Mouse (Mus musculus): Measurements from ENCODE around the gene Acly. TPM values are rescaled to one million over a fixed set of nuclear protein-coding genes. Genes with fewer than 3 reads are reported as not detected.
A peak's percentile ranks its signal among the peaks of the same experiment; 100 is the strongest.

Gene Acly
- polyA plus RNA-seq, 1 experiment from 2014 or later, result 153 TPM

GRCm38 (mm10) chr11:100471352-100472196 is 56.2 kb downstream of the Acly start:
- 0 out of 2 replicates have a peak, but pooled peaks have one; percentile 4 for ATAC-seq (ENCODE audit: insufficient read depth, low FRiP score, low read depth)
- H3K9me3 ChIP-seq, result no peaks in the 10 kb centered on the region
- peak overlapping the region; percentile 65 for H3K4me3 ChIP-seq (replicated peaks)
- 0 out of 2 replicates have a peak, but pooled peaks cover 5% of the 10 kb centered on the region for H3K36me3 ChIP-seq
- WGBS, result 3% methylated on average over 30 of the region's 30 CpGs
- H3K27ac ChIP-seq, result no peak overlapping the region; the same call in 1 of the 2 replicates
- H3K4me1 ChIP-seq, result peaks cover 7% of the 10 kb centered on the region
- H3K27me3 ChIP-seq (replicated peaks), result no peaks in the 10 kb centered on the region
- peak overlapping the region; percentile 67 for H3K9ac ChIP-seq
- H3K4me2 ChIP-seq, result peak overlapping the region; percentile 89

GRCm38 (mm10) chr11:100465833-100466232 is 62.0 kb downstream of the Acly start:
- Histone ChIP-seq H3K4me1 (peaks cover 2% of the 10 kb centered on the region), H3K4me2 (no peak overlapping the region), H3K36me3 (peaks cover 15% of the 10 kb centered on the region; the same call in 1 of the 2 replicates), H3K4me3 (replicated peaks) (no peak overlapping the region), H3K27ac (no peak overlapping the region), H3K9me3 (no peaks in the 10 kb centered on the region), H3K9ac (no peak overlapping the region), H3K27me3 (replicated peaks) (no peaks in the 10 kb centered on the region)
- ATAC-seq (ENCODE audit: insufficient read depth, low FRiP score, low read depth), result no peak
- 64% methylated on average over 1 of the region's 1 CpGs for WGBS

GRCm38 (mm10) chr11:100465229-100465792 is 62.5 kb downstream of the Acly start:
- H3K4me1 ChIP-seq, result no peaks in the 10 kb centered on the region; the same call in 1 of the 2 replicates
- WGBS, result 82% methylated on average over 1 of the region's 1 CpGs
- no peak overlapping the region for H3K27ac ChIP-seq
- H3K4me3 ChIP-seq (replicated peaks), result no peak overlapping the region
- H3K36me3 ChIP-seq, result peaks cover 15% of the 10 kb centered on the region
- ATAC-seq (ENCODE audit: insufficient read depth, low FRiP score, low read depth), result no peak
- H3K9me3 ChIP-seq, result no peaks in the 10 kb centered on the region
- H3K27me3 ChIP-seq (replicated peaks), result no peaks in the 10 kb centered on the region
- H3K4me2 ChIP-seq, result no peak overlapping the region
- no peak overlapping the region for H3K9ac ChIP-seq

GRCm38 (mm10) chr11:100462699-100463098 is 65.1 kb downstream of the Acly start:
- Histone ChIP-seq H3K36me3 (peaks cover 15% of the 10 kb centered on the region), H3K9ac (no peak overlapping the region), H3K9me3 (no peaks in the 10 kb centered on the region), H3K4me1 (no peaks in the 10 kb centered on the region), H3K4me3 (replicated peaks) (no peak overlapping the region), H3K27me3 (replicated peaks) (no peaks in the 10 kb centered on the region), H3K4me2 (no peak overlapping the region), H3K27ac (no peak overlapping the region)
- 94% methylated on average over 10 of the region's 10 CpGs for WGBS
- ATAC-seq (ENCODE audit: insufficient read depth, low FRiP score, low read depth), result no peak

GRCm38 (mm10) chr11:100457711-100458110 is 70.1 kb downstream of the Acly start:
- H3K4me1 ChIP-seq, result no peaks in the 10 kb centered on the region
- H3K27me3 ChIP-seq (replicated peaks), result no peaks in the 10 kb centered on the region
- H3K9ac ChIP-seq, result no peak overlapping the region
- H3K27ac ChIP-seq, result no peak overlapping the region
- peaks cover 3% of the 10 kb centered on the region for H3K36me3 ChIP-seq
- ATAC-seq (ENCODE audit: insufficient read depth, low FRiP score, low read depth), result no peak
- H3K4me2 ChIP-seq, result no peak overlapping the region
- H3K9me3 ChIP-seq, result no peaks in the 10 kb centered on the region
- no peak overlapping the region for H3K4me3 ChIP-seq (replicated peaks)
- WGBS, result 77% methylated on average over 5 of the region's 5 CpGs

- H3K9me3 ChIP-seq, result no peaks in the 10 kb centered on the region
- no peak overlapping the region for H3K27ac ChIP-seq
- no peak overlapping the region for H3K9ac ChIP-seq
- H3K27me3 ChIP-seq (replicated peaks), result no peaks in the 10 kb centered on the region
- no peak for ATAC-seq (ENCODE audit: insufficient read depth, low FRiP score, low read depth)
- H3K36me3 ChIP-seq, result peaks cover 1% of the 10 kb centered on the region; the same call in 1 of the 2 replicates
- no peak overlapping the region for H3K4me3 ChIP-seq (replicated peaks)
- WGBS, result 62% methylated on average over 4 of the region's 4 CpGs
- H3K4me2 ChIP-seq, result no peak overlapping the region
- no peaks in the 10 kb centered on the region for H3K4me1 ChIP-seq
Observed at GRCm38 (mm10) chr11:100457247-100457646, 70.6 kb downstream of the Acly start.

- no peak overlapping the region for H3K4me3 ChIP-seq (replicated peaks)
- H3K36me3 ChIP-seq, result peaks cover 3% of the 10 kb centered on the region
- no peaks in the 10 kb centered on the region for H3K27me3 ChIP-seq (replicated peaks)
- WGBS, result 85% methylated on average over 6 of the region's 6 CpGs
- H3K9me3 ChIP-seq, result no peaks in the 10 kb centered on the region
- H3K4me1 ChIP-seq, result peaks cover 12% of the 10 kb centered on the region; the same call in 1 of the 2 replicates
- no peak overlapping the region for H3K27ac ChIP-seq
- H3K4me2 ChIP-seq, result no peak overlapping the region
- no peak overlapping the region for H3K9ac ChIP-seq
- ATAC-seq (ENCODE audit: insufficient read depth, low FRiP score, low read depth), result no peak
Observed at GRCm38 (mm10) chr11:100442625-100443024, 85.2 kb downstream of the Acly start.

- no peak for ATAC-seq (ENCODE audit: insufficient read depth, low FRiP score, low read depth)
- Histone ChIP-seq H3K27ac (peak within 1 kb of the TSS; percentile 37; the same call in 1 of the 2 replicates), H3K9ac (peak within 1 kb of the TSS; percentile 65), H3K9me3 (no peaks in the 10 kb centered on the region), H3K36me3 (peaks cover 9% of the 10 kb centered on the region), H3K27me3 (replicated peaks) (no peaks in the 10 kb centered on the region), H3K4me2 (peak within 1 kb of the TSS; percentile 76), H3K4me3 (replicated peaks) (peak within 1 kb of the TSS; percentile 67), H3K4me1 (peaks cover 12% of the 10 kb centered on the region; the same call in 1 of the 2 replicates)
- whole genome bisulfite sequencing, result 83% methylated on average over 8 of the region's 8 CpGs
Observed at GRCm38 (mm10) chr11:100441797-100442196, 86.0 kb downstream of the Acly start, which contains the start of the genes Nt5c3b and Klhl10. Nt5c3b (minus strand) TSS chr11:100441808. Klhl10 (plus strand) TSS chr11:100441917.

- peak overlapping the region; percentile 65 for H3K9ac ChIP-seq
- H3K36me3 ChIP-seq, result peaks cover 17% of the 10 kb centered on the region
- 1% methylated on average over 52 of the region's 52 CpGs for WGBS
- peak overlapping the region; percentile 37; the same call in 1 of the 2 replicates for H3K27ac ChIP-seq
- ATAC-seq (ENCODE audit: insufficient read depth, low FRiP score, low read depth), result peak; percentile 96
- H3K4me3 ChIP-seq (replicated peaks), result peak overlapping the region; percentile 67
- no peaks in the 10 kb centered on the region for H3K9me3 ChIP-seq
- peaks cover 12% of the 10 kb centered on the region; the same call in 1 of the 2 replicates for H3K4me1 ChIP-seq
- no peaks in the 10 kb centered on the region for H3K27me3 ChIP-seq (replicated peaks)
- H3K4me2 ChIP-seq, result peak overlapping the region; percentile 76
Observed at GRCm38 (mm10) chr11:100440691-100441522, 86.9 kb downstream of the Acly start.

GRCm38 (mm10) chr11:100437901-100438300 is 89.9 kb downstream of the Acly start:
- Histone ChIP-seq H3K9me3 (no peaks in the 10 kb centered on the region), H3K36me3 (peaks cover 29% of the 10 kb centered on the region)

GRCm38 (mm10) chr11:100435678-100436246 is 92.0 kb downstream of the Acly start:
- Histone ChIP-seq H3K36me3 (peaks cover 31% of the 10 kb centered on the region), H3K27ac (no peak overlapping the region), H3K4me2 (no peak overlapping the region), H3K4me3 (replicated peaks) (no peak overlapping the region), H3K9ac (no peak overlapping the region), H3K4me1 (peaks cover 9% of the 10 kb centered on the region; the same call in 1 of the 2 replicates), H3K27me3 (replicated peaks) (no peaks in the 10 kb centered on the region), H3K9me3 (no peaks in the 10 kb centered on the region)
- no peak for ATAC-seq (ENCODE audit: insufficient read depth, low FRiP score, low read depth)
- 90% methylated on average over 9 of the region's 9 CpGs for WGBS

More at GRCm38 (mm10) chr11:100437901-100438300, 89.9 kb downstream of the Acly start:
- H3K27me3 ChIP-seq (replicated peaks), result no peaks in the 10 kb centered on the region
- H3K4me2 ChIP-seq, result no peak overlapping the region
- WGBS, result 59% methylated on average over 1 of the region's 1 CpGs
- no peak overlapping the region for H3K27ac ChIP-seq
- H3K9ac ChIP-seq, result no peak overlapping the region
- ATAC-seq (ENCODE audit: insufficient read depth, low FRiP score, low read depth), result no peak
- H3K4me3 ChIP-seq (replicated peaks), result no peak overlapping the region
- H3K4me1 ChIP-seq, result peaks cover 12% of the 10 kb centered on the region; the same call in 1 of the 2 replicates
